Mouse (Mus musculus) cerebellum, adult 2 months (tissue): ENCODE results near the gene Samd7.

Experiments used
- CTCF ChIP-seq: fragments of 200-500 bp; IDR thresholded peaks from 2 replicates; pipeline ENCODE4 v1.5.1; 2011; ENCODE audit warnings: low read depth, mild to moderate bottlenecking, control low read depth, low read length, moderate library complexity, borderline replicate concordance; ENCODE audit not compliant: insufficient read depth
- POLR2A ChIP-seq: fragments of 200-500 bp; IDR thresholded peaks from 2 replicates; pipeline ENCODE4 v1.6.1; 2011; ENCODE audit warnings: low read length, control low read depth, borderline replicate concordance; ENCODE audit not compliant: insufficient read depth

- TF ChIP-seq POLR2A (no peak), CTCF (no peak)
These were observed 2.2 kb downstream of the Samd7 start for GRCm38 (mm10) chr3:30748316-30748715.
